Mouse (Mus musculus): ENCODE data around the gene Smg1. TPM values are rescaled to one million over a fixed set of nuclear protein-coding genes. Genes with fewer than 3 reads are reported as not detected.

The Smg1 gene
- total and polyA plus RNA-seq, 2 experiments from 2014 or later: 15.4 to 39.9 TPM

DNA sequence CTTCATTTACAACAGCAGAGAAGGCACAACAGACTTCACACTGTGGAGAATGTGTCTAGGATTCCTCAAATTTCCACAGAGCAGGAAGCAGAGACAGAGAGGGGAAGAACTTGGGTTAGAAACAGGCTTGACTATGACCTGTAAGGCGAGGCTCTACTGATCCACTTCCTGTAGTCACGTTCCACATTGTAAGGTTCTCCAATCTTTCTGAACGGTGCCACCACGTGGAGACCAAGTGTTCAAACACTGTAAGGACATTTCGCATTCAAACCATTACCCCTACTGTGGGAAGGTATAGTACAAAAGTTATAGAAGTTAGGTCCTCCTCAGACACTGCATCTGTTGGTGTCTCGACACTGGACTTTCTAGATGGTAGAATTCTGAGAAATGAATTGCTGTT lies 31.8 kb upstream of the Smg1 start:
- H3K27ac ChIP-seq: no peak overlapping the region
- H3K36me3 ChIP-seq (ENCODE audit: insufficient read depth, low read length): no peaks in the 10 kb centered on the region
- H3K4me3 ChIP-seq (ENCODE audit: low read length): no peak overlapping the region
- no peaks in the 10 kb centered on the region for H3K27me3 ChIP-seq (ENCODE audit: insufficient read depth, low read length)
- no peak overlapping the region for H3K4me2 ChIP-seq (ENCODE audit: low read depth, low read length)
- 90% methylated on average over 6 of the region's 6 CpGs for WGBS
- H3K9ac ChIP-seq (replicated peaks; ENCODE audit: low read length): no peak overlapping the region
- no peaks in the 10 kb centered on the region for H3K4me1 ChIP-seq (ENCODE audit: insufficient read depth, low read length)
- ATAC-seq (no peak), DNase-seq (ENCODE audit: low spot score) (no peak)
- no peak for TF ChIP-seq CTCF (IDR thresholded peaks at IDR 0.05; ENCODE audit: low read depth)
- no peaks in the 10 kb centered on the region for H3K9me3 ChIP-seq (ENCODE audit: low read length)

DNA sequence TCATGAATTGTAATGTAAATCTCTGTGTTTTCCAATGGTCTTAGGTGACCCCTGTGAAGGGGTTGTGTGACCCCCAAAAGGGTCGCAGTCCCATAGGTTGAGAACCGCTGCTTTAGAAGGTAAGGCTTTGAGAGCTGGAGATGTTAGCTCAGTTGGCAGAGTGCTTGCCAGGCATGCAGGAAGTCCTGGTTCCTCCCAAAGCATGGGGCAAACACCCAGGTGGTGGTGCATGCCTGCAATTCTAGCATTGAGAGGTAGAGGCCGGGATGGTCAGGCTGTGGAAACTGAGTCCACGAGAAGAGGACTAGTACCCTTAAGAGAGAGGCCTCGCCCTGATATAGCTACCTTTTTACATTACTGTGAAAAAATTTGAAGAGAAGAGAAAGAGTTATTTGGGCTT lies 31.4 kb upstream of the Smg1 start:
- ATAC-seq (no peak), DNase-seq (ENCODE audit: low spot score) (no peak)
- 87% methylated on average over 5 of the region's 5 CpGs for WGBS
- no peaks in the 10 kb centered on the region for H3K4me1 ChIP-seq (ENCODE audit: insufficient read depth, low read length)
- TF ChIP-seq CTCF (IDR thresholded peaks at IDR 0.05; ENCODE audit: low read depth): no peak
- H3K27ac ChIP-seq: no peak overlapping the region
- no peak overlapping the region for H3K4me3 ChIP-seq (ENCODE audit: low read length)
- H3K27me3 ChIP-seq (ENCODE audit: insufficient read depth, low read length): no peaks in the 10 kb centered on the region
- no peak overlapping the region for H3K4me2 ChIP-seq (ENCODE audit: low read depth, low read length)
- H3K9me3 ChIP-seq (ENCODE audit: low read length): no peaks in the 10 kb centered on the region
- H3K36me3 ChIP-seq (ENCODE audit: insufficient read depth, low read length): no peaks in the 10 kb centered on the region
- H3K9ac ChIP-seq (replicated peaks; ENCODE audit: low read length): no peak overlapping the region

DNA sequence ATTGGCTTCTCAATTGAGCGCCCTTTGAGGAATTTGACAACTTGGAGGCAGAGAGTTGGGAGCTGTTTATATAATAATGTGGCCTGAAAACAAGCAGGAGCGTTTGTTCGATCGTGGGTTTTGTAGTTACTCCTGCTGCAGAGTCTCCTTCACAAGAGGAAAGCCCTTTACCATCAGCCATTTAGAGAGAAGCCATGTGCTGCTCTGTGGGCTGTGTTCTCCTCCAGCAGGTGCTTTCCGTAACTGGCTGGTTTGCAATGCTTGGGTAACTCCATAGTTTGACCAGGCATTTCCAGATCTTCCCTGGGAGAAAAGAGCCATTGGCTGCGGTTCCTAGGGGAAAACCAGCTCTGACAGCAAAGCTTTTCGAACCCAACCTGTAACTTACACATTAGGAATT lies 30.7 kb upstream of the Smg1 start:
- no peaks in the 10 kb centered on the region for H3K27me3 ChIP-seq (ENCODE audit: insufficient read depth, low read length)
- 49% methylated on average over 7 of the region's 7 CpGs for WGBS
- H3K4me1 ChIP-seq (ENCODE audit: insufficient read depth, low read length): no peaks in the 10 kb centered on the region
- DNase-seq (ENCODE audit: low spot score): no peak
- H3K9me3 ChIP-seq (ENCODE audit: low read length): no peaks in the 10 kb centered on the region
- H3K4me2 ChIP-seq (ENCODE audit: low read depth, low read length): no peak overlapping the region
- H3K27ac ChIP-seq: no peak overlapping the region
- no peak overlapping the region for H3K4me3 ChIP-seq (ENCODE audit: low read length)
- no peaks in the 10 kb centered on the region for H3K36me3 ChIP-seq (ENCODE audit: insufficient read depth, low read length)
- no peak overlapping the region for H3K9ac ChIP-seq (replicated peaks; ENCODE audit: low read length)
- no peak for ATAC-seq
- TF ChIP-seq CTCF (IDR thresholded peaks at IDR 0.05; ENCODE audit: low read depth): no peak

DNA sequence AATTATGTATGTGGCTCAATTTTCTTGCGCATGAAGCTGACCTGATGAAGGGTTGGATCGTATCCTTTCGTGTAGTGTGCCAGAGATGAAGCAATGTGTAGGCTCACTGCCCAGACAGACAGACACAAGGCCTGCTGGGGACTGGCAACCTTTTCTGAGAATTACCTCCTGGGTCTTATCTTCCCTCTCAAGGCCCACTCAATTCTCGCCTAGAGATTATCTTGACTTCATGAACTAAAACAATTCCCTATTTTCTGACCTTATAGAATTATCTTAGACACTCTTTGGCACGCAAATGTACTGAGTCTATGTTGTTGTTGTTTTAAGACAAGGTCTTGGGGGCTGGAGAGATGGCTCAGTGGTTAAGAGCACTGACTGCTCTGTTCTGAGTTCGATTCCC lies 22.6 kb upstream of the Smg1 start:
- WGBS: 89% methylated on average over 6 of the region's 6 CpGs
- TF ChIP-seq CTCF (IDR thresholded peaks at IDR 0.05; ENCODE audit: low read depth): no peak

DNA sequence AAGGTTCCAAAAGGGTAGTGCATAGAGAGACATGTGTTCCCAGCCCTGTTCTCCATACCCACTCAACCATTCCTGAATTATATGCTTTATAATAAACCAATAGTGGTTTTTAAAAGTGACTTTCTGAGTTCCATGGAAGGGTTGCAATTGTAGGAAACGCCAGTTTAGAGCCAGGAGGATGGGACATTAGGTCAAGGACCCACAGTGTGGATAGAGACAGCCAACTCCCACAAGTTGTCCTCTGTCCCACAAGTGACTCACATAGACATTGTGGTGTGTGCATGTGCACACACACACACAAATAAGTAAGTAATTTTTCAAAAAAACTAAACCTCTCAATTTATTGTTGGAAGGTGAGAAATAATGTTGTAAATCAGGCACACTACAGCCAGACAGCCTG lies 20.1 kb upstream of the Smg1 start:
- no peak overlapping the region for H3K27ac ChIP-seq
- H3K4me3 ChIP-seq (ENCODE audit: low read length): no peak overlapping the region
- TF ChIP-seq CTCF (IDR thresholded peaks at IDR 0.05; ENCODE audit: low read depth): no peak
- no peaks in the 10 kb centered on the region for H3K9me3 ChIP-seq (ENCODE audit: low read length)
- no peak overlapping the region for H3K9ac ChIP-seq (replicated peaks; ENCODE audit: low read length)
- no peaks in the 10 kb centered on the region for H3K4me1 ChIP-seq (ENCODE audit: insufficient read depth, low read length)
- 67% methylated on average over 1 of the region's 1 CpGs for WGBS
- H3K27me3 ChIP-seq (ENCODE audit: insufficient read depth, low read length): no peaks in the 10 kb centered on the region
- no peaks in the 10 kb centered on the region for H3K36me3 ChIP-seq (ENCODE audit: insufficient read depth, low read length)
- H3K4me2 ChIP-seq (ENCODE audit: low read depth, low read length): no peak overlapping the region
- DNase-seq (ENCODE audit: low spot score) (no peak), ATAC-seq (no peak)

More for the DNA sequence above, 22.6 kb upstream of the Smg1 start:
- no peaks in the 10 kb centered on the region for H3K27me3 ChIP-seq (ENCODE audit: insufficient read depth, low read length)
- no peak overlapping the region for H3K4me3 ChIP-seq (ENCODE audit: low read length)
- H3K36me3 ChIP-seq (ENCODE audit: insufficient read depth, low read length): no peaks in the 10 kb centered on the region
- ATAC-seq (no peak), DNase-seq (ENCODE audit: low spot score) (no peak)
- H3K9ac ChIP-seq (replicated peaks; ENCODE audit: low read length): no peak overlapping the region
- no peaks in the 10 kb centered on the region for H3K9me3 ChIP-seq (ENCODE audit: low read length)
- H3K4me1 ChIP-seq (ENCODE audit: insufficient read depth, low read length): no peaks in the 10 kb centered on the region
- H3K27ac ChIP-seq: no peak overlapping the region
- no peak overlapping the region for H3K4me2 ChIP-seq (ENCODE audit: low read depth, low read length)

DNA sequence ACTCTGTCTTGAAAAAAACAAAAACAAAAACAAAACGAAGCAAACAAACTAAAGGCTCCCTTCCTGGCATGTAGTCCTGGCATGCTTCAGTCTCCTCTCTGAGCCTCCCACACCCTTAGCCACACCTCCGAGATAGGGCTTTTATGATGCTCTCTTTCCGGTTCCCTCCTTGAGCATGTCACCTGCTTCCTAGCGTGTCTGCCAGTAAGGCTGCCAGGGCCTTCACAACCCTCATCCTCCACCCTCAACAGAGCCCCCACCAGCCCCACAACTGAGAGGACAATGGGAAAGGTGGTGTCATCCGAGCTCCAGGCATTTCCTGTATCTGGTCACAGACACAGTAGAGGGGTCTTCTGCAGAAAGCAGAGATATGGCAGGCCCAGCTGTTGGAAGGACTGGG lies 18.9 kb upstream of the Smg1 start:
- no peak for TF ChIP-seq CTCF (IDR thresholded peaks at IDR 0.05; ENCODE audit: low read depth)
- ATAC-seq: no peak
- no peak overlapping the region for H3K4me3 ChIP-seq (ENCODE audit: low read length)
- no peaks in the 10 kb centered on the region for H3K4me1 ChIP-seq (ENCODE audit: insufficient read depth, low read length)
- no peak overlapping the region for H3K27ac ChIP-seq
- no peaks in the 10 kb centered on the region for H3K27me3 ChIP-seq (ENCODE audit: insufficient read depth, low read length)
- no peak overlapping the region for H3K4me2 ChIP-seq (ENCODE audit: low read depth, low read length)
- no peaks in the 10 kb centered on the region for H3K9me3 ChIP-seq (ENCODE audit: low read length)
- no peaks in the 10 kb centered on the region for H3K36me3 ChIP-seq (ENCODE audit: insufficient read depth, low read length)
- H3K9ac ChIP-seq (replicated peaks; ENCODE audit: low read length): no peak overlapping the region
- DNase-seq (ENCODE audit: low spot score): no peak
- WGBS: 79% methylated on average over 5 of the region's 5 CpGs

DNA sequence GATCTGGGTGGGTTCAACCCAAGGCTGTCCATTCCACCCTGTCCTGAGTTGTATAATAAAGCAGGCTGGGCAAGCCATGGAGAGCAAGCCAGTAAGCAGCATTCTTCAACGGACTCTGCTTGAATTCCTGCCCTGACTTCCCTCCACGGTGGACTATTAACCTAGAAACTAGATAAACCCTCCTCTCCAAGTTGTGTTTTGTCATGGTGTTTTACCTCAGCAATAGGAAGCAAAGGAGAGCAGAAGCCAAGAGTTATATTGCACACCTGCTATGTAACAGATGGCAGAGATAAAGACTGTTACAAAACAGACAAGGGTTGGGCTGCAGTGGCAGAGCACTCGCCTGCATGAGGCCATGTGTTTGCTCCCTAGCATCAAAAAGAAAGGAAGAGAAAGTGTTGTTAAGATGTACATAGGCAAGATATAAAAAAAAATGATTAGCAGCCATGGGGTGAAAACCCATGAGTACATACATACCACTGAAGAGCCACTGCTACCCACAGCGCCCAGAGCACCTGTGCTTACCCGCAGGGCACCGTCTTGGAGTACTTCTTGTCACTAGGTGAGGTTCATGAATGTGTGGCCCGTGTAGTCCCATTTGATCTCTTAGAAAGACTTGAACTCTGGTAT lies 16.3 kb upstream of the Smg1 start:
- Histone ChIP-seq H3K9ac (replicated peaks; ENCODE audit: low read length) (no peak overlapping the region), H3K9me3 (ENCODE audit: low read length) (no peaks in the 10 kb centered on the region), H3K27ac (no peak overlapping the region), H3K36me3 (ENCODE audit: insufficient read depth, low read length) (no peaks in the 10 kb centered on the region), H3K4me1 (ENCODE audit: insufficient read depth, low read length) (no peaks in the 10 kb centered on the region), H3K27me3 (ENCODE audit: insufficient read depth, low read length) (no peaks in the 10 kb centered on the region), H3K4me2 (ENCODE audit: low read depth, low read length) (no peak overlapping the region), H3K4me3 (ENCODE audit: low read length) (no peak overlapping the region)
- DNase-seq (ENCODE audit: low spot score) (no peak), ATAC-seq (no peak)
- TF ChIP-seq CTCF (IDR thresholded peaks at IDR 0.05; ENCODE audit: low read depth): no peak
- WGBS: 84% methylated on average over 7 of the region's 7 CpGs
